Mouse (Mus musculus) gastrocnemius, adult 2 months (tissue): ENCODE results near the gene Wnt16. TPM values are rescaled to one million over a fixed set of nuclear protein-coding genes. Genes with fewer than 3 reads are reported as not detected.

ENCODE experiments used
- DNase-seq: peaks from one replicate; pipeline ENCODE4 v3.0.0; 2022
- H3K27ac ChIP-seq: fragments of 200-600 bp; 2 replicates; pipeline ENCODE4 v1.8.1; 2022; ENCODE audit warnings: mild to moderate bottlenecking
- H3K4me3 ChIP-seq: fragments of 200-600 bp; 2 replicates; pipeline ENCODE4 v1.8.1; 2022; ENCODE audit warnings: mild to moderate bottlenecking, moderate library complexity
- CTCF ChIP-seq: fragments of 200-600 bp; IDR thresholded peaks from 2 replicates; pipeline ENCODE4 v1.8.1; 2022; ENCODE audit warnings: antibody characterized with exemption, mild to moderate bottlenecking, moderate library complexity
- intact Hi-C: fragments of 180-260 bp; cut with DNase I; formaldehyde crosslinking; loops from one replicate; pipeline ENCODE4 v1.15.1; 2025
- total RNA-seq, 2 experiments: library from RNA; stranded (reverse); gene quantifications; 2 replicates each; pipeline ENCODE4 v1.2.3; 2021

The Wnt16 gene
- total RNA-seq, 2 experiments from 2014 or later: 1.4 to 7.8 TPM

DNA sequence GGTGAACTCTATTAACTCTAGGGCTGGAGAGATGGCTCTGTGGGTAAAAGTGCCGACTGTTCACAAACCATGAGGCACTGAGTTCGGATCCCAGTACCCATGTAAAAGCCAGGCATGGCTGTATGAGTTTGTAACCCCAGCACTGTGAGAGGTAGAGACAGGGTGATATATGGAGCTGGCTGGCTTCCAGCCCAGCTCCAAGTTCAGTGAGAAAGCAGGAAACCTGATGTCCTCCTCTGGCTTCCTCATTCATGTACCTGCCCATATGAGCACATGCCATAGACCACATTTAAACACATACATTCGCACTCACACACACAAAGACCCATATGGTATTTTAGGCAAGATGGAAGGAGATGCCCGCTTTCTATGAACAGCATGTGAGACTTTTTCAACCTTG lies 5.6 kb upstream of the Wnt16 start:
- DNase-seq: no peak
- intact Hi-C loops: no loop called here
- no peak for TF ChIP-seq CTCF
- H3K27ac ChIP-seq: no peak overlapping the region
- no peak overlapping the region for H3K4me3 ChIP-seq

DNA sequence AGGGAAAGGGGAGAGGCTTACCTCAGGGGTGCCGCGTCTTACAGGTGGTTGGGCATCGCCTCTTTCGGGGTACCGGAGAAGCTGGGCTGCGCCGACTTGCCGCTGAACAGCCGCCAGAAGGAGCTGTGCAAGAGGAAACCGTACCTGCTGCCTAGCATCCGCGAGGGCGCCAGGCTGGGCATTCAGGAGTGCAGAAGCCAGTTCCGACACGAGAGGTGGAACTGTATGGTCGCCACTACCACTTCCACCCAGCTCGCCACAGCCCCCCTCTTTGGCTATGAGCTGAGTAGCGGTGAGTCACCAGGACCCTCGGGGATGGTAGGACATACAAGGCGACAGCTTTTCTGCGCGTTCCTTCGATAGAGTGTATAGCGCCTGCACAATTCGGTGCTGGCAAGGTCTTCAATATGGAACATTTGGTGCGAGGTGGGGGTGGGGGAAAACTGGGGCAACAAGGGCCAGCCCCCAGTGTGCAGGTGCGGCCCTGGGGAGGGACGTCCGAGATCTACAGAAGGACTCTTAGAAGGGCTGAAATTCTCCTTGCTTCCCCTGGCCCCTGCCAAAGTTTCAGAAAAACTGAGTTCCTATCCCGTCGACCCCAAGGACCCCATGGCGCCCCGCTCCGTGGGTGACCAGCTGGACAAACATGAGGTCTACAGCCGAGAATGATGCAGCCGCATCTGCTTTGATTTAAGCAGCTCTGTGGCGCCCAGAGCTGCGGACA lies 872 bp downstream of the Wnt16 start:
- intact Hi-C loops: no loop called here
- no peak for DNase-seq
- H3K27ac ChIP-seq: no peak overlapping the region
- no peak for TF ChIP-seq CTCF
- peak overlapping the region; percentile 49 for H3K4me3 ChIP-seq

DNA sequence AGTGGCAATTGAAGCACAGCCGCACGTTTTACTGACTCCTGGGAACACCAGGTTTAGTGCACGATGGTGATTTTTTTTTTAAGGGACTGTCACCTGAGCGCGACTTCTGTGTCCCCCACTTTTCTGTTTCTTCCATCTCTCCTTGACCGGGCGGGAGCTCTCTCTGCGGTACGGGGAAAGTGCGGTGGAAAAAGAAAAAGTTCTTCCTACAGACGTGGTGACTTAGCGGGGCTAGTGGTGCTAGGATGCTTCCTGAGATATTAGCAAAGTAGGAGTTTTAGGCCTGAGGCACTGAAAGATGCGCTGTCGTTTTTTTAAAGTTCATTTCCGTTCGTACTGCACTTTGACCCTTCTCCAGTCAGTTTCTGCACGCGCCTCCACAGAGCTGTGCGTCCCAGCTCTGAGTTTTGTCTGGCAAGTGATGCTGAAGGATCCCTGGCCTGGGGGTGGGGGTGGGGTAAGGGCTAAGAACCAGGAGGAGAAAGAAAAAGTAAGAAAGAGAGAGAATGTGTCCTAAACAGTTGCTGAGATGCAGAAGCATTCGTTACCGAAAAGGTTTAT lies 1.5 kb downstream of the Wnt16 start:
- intact Hi-C loops: no loop called here
- H3K4me3 ChIP-seq: peak overlapping the region; percentile 49
- no peak overlapping the region for H3K27ac ChIP-seq
- DNase-seq: no peak
- TF ChIP-seq CTCF: no peak

DNA sequence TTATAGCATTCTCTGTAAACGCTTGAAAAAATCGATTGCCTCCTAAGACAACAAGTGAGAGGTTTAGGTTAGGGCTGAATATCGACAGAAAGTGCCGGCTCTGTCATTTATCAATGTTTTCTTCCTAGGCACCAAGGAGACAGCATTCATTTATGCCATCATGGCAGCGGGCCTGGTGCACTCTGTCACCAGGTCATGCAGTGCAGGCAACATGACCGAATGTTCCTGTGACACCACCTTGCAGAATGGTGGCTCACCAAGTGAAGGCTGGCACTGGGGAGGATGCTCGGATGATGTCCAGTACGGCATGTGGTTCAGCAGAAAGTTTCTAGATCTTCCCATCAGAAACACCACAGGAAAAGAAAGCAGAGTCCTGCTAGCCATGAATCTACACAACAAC lies 2.8 kb downstream of the Wnt16 start:
- intact Hi-C loops: no loop called here
- H3K4me3 ChIP-seq: no peak overlapping the region
- no peak for TF ChIP-seq CTCF
- DNase-seq: no peak
- no peak overlapping the region for H3K27ac ChIP-seq

DNA sequence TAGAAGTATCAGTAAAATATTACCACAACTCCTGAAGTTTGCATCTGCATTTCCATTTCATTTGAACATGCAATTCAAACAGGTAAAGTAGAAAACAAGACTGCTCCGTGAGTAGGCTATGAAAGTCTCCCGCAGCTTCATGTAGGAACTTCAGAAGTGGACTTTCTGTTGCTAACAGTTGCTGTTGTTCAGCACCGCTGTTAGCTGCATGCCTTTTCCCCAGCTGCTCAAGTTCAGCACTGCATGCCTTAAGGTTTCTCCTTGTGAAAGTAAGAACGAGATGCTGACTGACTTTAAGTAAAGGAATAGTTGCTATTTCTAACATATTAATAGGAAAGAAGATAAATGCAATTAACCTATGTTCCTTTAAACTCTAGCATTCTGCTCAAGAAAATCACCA lies 4.0 kb downstream of the Wnt16 start:
- no peak for DNase-seq
- Histone ChIP-seq H3K27ac (no peak overlapping the region), H3K4me3 (no peak overlapping the region)
- intact Hi-C loops: no loop called here
- TF ChIP-seq CTCF: no peak

DNA sequence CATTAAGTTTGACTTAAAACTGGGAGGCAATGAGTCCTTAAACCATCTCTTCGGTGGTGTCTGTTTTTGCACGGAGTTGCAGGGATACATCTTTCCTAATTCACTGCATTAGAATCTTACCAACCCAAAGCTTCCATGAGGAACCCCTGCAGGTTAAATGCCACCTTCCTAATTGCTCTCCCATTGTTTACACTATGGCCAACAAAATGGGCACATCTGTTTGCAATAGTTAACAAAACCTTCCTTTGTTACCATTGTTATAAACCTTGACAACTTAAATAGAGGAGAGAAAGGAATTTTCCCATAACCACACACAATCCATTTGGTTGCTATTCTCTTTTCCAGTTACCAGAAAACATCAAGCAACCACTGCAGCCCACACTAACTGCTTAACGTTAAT lies 5.9 kb downstream of the Wnt16 start:
- DNase-seq: no peak
- TF ChIP-seq CTCF: no peak
- intact Hi-C loops: no loop called here
- Histone ChIP-seq H3K4me3 (no peak overlapping the region), H3K27ac (no peak overlapping the region)

DNA sequence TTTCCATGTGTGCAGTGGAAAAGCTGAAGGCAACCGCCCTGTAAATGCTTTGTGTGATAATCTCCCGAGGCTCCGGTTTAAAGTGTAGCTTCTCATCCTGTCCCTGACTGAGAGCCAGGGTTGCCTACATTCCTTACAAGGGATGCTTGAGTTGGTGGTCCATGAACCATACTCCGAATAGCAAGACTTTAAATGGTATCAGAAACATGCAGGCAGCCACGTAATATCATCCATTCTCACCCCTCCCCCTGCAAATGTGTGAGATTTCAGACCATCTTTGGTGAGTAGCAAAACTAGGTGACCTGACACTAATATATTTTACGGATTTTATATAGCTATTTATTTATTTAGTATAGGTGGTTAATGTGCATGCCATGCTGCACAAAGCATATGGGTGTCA lies 9.0 kb downstream of the Wnt16 start:
- intact Hi-C loops: no loop called here
- DNase-seq: no peak
- Histone ChIP-seq H3K4me3 (no peak overlapping the region), H3K27ac (no peak overlapping the region)
- no peak for TF ChIP-seq CTCF

DNA sequence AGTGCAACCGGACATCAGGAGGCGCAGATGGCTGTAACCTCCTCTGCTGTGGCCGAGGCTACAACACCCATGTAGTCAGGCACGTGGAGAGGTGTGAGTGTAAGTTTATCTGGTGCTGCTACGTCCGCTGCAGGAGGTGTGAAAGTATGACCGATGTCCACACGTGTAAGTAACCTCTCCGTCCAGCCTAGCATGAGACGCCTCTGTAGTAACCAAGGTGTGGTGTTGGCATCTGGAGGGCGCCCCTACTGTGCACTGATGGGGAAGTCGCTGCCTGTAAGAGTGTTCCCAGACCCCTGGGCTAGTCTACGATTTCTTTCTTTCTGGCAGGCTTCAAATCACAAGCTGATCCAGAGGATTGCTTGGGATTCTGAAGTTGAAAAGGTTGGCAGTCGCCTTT lies 10.0 kb downstream of the Wnt16 start:
- H3K4me3 ChIP-seq: no peak overlapping the region
- no peak for TF ChIP-seq CTCF
- no peak overlapping the region for H3K27ac ChIP-seq
- DNase-seq: no peak
- intact Hi-C loops: no loop called here

DNA sequence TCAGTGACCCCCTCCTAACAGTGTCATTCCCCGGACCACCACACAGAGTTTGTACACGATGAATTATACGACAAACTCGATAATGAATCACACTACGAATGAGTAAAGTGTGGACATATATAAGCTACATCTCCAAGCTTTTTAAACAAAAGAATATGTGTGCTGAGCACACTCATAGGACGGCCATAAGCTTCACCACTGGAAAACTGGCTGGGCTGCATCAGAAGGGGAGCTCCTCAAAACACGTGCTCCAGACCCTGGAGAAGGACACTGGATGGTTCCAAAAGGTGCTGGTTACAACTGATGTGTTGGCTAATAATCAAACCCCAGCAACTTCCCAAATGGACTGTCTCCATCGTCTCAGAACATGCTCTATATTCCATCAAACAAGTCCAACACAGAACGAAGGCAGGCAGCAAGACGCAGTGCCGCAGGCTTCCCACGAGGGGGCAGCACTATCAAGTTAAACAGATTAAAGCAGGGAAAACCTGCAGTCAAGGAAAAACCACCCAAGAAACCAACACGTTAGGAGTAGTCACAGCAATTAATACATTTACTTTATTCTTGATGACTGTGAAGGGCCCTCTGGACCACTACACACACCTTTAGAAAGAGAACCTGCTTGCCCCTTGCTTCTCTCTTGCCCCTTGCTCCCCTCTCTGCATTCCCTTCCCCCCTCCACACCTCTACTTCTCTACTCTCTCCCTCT lies 37.5 kb downstream of the Wnt16 start:
- intact Hi-C loops: loop anchor here (1.0 to 2.0 kb wide), 2 partner anchors 31 to 169 kb away; partner anchors contain the start of gene Fam3c
- DNase-seq: peak; percentile 79
- no peak overlapping the region for H3K27ac ChIP-seq
- no peak overlapping the region for H3K4me3 ChIP-seq
- peak; percentile 99 for TF ChIP-seq CTCF

DNA sequence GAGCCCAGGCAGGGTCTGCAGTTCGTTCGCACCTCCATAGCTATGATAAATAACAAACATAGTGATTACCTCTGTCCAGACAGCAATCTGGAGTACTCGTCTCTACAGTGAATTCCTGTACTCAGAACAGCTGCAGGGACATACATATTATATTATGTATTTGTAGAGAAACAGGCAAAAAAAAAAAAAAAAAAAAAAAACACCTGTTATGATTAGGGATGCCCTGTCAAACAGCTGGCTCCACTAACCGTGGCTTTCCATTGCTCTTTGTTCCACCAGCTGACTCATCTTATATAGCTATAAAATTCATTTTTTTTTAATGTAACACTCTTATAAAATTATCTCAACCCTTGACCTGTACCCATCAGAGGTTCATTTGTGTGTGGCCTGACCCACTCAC lies 38.3 kb downstream of the Wnt16 start:
- TF ChIP-seq CTCF: no peak
- intact Hi-C loops: no loop called here
- no peak overlapping the region for H3K27ac ChIP-seq
- DNase-seq: no peak
- H3K4me3 ChIP-seq: no peak overlapping the region

DNA sequence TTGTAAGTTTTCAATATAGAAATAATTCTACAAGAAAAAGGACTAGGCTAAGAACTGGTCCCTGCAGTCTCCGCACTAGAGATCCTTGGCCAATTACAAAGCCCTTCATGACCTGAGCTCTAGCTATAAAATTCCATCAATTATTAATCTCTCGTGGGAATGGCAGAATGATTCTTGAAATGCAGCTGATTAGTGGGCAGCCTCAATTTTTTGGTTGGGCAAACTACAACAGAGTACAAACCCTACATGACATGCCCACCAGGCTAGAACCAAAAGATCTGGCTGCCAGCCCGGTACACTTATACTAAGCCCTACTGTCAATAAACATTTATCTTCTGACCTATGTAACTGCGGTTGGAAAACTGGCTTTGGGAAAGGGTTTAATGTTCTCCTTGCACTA lies 39.1 kb downstream of the Wnt16 start:
- no peak for DNase-seq
- Histone ChIP-seq H3K4me3 (no peak overlapping the region), H3K27ac (no peak overlapping the region)
- intact Hi-C loops: no loop called here
- no peak for TF ChIP-seq CTCF

DNA sequence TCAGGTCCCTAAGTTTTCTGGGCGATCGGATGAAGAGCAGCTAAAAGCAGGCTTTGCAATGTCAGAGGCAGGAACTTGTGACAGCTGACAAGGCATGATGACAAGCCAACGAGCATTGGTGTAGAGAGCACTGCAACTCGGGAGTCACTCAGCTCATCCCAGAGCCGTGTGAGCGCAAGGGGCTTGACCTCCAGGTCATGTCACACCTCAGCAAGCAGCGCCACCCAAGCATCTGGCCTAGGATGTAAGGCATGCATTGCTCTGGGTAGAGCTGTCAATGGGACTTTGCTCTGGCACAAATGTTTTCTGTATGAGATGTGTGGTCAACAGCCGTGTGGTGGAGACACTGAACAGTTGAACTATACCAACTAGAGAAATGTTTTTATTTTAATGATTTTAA lies 39.9 kb downstream of the Wnt16 start:
- DNase-seq: no peak
- no peak overlapping the region for H3K27ac ChIP-seq
- no peak overlapping the region for H3K4me3 ChIP-seq
- intact Hi-C loops: no loop called here
- TF ChIP-seq CTCF: no peak

DNA sequence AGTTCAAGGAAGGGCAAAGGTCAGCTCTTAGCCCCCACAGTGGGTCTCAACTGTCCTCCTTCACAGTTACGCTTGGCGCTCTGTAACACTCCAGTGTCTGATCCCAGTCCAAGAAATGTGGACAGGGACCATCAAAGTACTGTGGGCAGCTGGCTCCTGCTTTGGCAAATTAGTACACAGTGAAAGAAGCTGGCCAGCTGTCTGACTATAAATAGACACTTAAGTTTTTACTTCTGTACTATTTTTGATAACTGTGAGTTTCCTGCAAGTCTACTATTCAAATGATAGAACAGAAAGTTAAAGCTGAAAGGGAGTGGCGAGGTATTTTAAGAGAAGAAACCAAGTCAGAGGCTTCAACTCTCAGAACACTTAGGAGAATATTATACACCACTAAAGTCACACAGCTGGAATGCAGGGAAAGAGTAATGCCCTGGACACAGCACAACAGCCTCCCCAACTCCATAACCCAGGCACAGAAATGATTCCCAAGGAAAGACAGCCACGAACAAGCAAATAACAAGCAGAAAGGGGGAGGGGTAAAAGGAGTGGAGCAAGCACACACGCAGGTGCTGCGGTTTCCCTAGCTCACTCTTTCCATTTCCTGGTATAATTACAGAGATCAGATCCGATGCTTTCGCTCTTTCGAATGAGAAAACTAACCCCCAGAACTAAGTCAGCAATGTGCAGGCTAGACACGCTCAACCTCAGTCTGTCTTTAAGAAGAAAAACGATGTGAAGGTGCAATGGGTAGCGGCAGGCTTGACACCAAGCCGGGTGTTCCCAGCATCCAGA lies 42.3 kb downstream of the Wnt16 start:
- intact Hi-C loops: no loop called here
- Histone ChIP-seq H3K4me3 (peak overlapping the region; percentile 32), H3K27ac (peak overlapping the region; percentile 28; the same call in 1 of the 2 replicates)
- TF ChIP-seq CTCF: no peak
- DNase-seq: no peak
